Mouse (Mus musculus): ENCODE measurements around the gene Gm21767.
"Not testable (repeated sequence)": the region's sequence is repeated elsewhere in the genome, so short reads cannot be mapped to it uniquely, and the experiment has no call there.

Gm21767 gene

DNA sequence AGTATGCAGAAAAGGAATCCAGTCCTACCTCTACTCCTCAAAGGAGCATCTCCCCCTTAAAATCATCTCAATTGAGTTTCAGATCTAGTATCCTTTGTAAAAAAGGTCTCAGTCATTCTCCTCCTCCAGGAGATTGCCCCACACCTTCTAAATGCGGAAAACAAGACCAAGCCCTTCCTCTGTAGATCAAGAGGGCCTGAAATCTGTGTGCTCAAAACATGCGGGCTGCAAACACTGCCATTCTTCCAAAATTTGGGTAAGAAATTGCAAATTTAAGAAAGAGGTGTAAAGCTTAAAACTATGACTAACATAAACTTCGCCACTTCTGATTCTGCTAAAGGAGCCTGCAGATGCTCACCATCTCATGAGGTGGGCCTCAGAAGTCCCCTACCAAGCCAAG, at the start of gene Gm21767:
TSS of gene Gm21767 (plus strand) at position 301 of the 400 bp plus-strand sequence.
- DNase-seq (ENCODE audit: low spot score): not testable (repeated sequence)
